In genomic region chr8:114956377-114957168, GRCm38 (mm10) we compare ENCODE assay signal across 24 mouse cellular contexts.
DNase-seq lines count a peak whose midpoint lies in the region; ATAC-seq and TF ChIP-seq lines count a peak whose summit lies in the region.
"Had no signal": no experiment of that assay in that cellular context is flagged by ENCODE, and none has a peak within 500 bp of the region (broad histone marks: within the 10 kb centered on the region; RNA-seq: fewer than 3 reads in every experiment).

No protein-coding gene starts in this region.

- H3K9ac ChIP-seq in kidney, postnatal 0 days (ENCODE audit: low read depth, low read length), result no peak overlapping the region
- H3K9ac ChIP-seq in lung, postnatal 0 days (replicated peaks; ENCODE audit: low read depth), result no peak overlapping the region
- H3K9ac ChIP-seq in limb, embryonic 13.5 days, result no peak overlapping the region
- H3K9ac ChIP-seq in stomach, postnatal 0 days (ENCODE audit: low read length), result no peak overlapping the region
- no peak overlapping the region for H3K9ac ChIP-seq in neural tube, embryonic 15.5 days (replicated peaks)
- H3K9ac ChIP-seq: heart, embryonic 12.5 days; hindbrain, embryonic 12.5 days; liver, embryonic 14.5 days had no signal

- H3K9me3 ChIP-seq in kidney, postnatal 0 days (replicated peaks; ENCODE audit: low read length), result no peaks in the 10 kb centered on the region
- no peaks in the 10 kb centered on the region for H3K9me3 ChIP-seq in lung, postnatal 0 days (ENCODE audit: low read length)
- no peaks in the 10 kb centered on the region for H3K9me3 ChIP-seq in limb, embryonic 13.5 days
- H3K9me3 ChIP-seq in stomach, postnatal 0 days (ENCODE audit: control insufficient read depth, low read length), result no peaks in the 10 kb centered on the region
- H3K9me3 ChIP-seq in neural tube, embryonic 15.5 days (replicated peaks), result no peaks in the 10 kb centered on the region
- H3K9me3 ChIP-seq: hindbrain, embryonic 12.5 days; midbrain, embryonic 10.5 days had no signal

- no peak overlapping the region for H3K4me3 ChIP-seq in kidney, postnatal 0 days (replicated peaks; ENCODE audit: low read depth, low read length)
- no peak overlapping the region for H3K4me3 ChIP-seq in kidney, adult 2 months (ENCODE audit: insufficient read depth, low read depth, low read length)
- no peak overlapping the region for H3K4me3 ChIP-seq in lung, postnatal 0 days (ENCODE audit: low read depth, low read length)
- H3K4me3 ChIP-seq in lung, adult 2 months (replicated peaks; ENCODE audit: extremely low read depth, low read depth, low read length), result no peak overlapping the region
- H3K4me3 ChIP-seq in limb, embryonic 13.5 days, result no peak overlapping the region
- H3K4me3 ChIP-seq in stomach, postnatal 0 days (ENCODE audit: low read depth, low read length), result no peak overlapping the region
- no peak overlapping the region for H3K4me3 ChIP-seq in neural tube, embryonic 15.5 days (replicated peaks)
- H3K4me3 ChIP-seq: heart, embryonic 12.5 days; hindbrain, embryonic 12.5 days; midbrain, embryonic 10.5 days had no signal

- H3K27me3 ChIP-seq in kidney, postnatal 0 days (ENCODE audit: insufficient read depth, low read length), result no peaks in the 10 kb centered on the region
- H3K27me3 ChIP-seq in kidney, adult 2 months (replicated peaks; ENCODE audit: control insufficient read depth, insufficient read depth, low read length), result no peaks in the 10 kb centered on the region
- no peaks in the 10 kb centered on the region for H3K27me3 ChIP-seq in lung, postnatal 0 days (replicated peaks; ENCODE audit: insufficient read depth, low read length)
- H3K27me3 ChIP-seq in limb, embryonic 13.5 days, result peaks cover 16% of the 10 kb centered on the region
- no peaks in the 10 kb centered on the region for H3K27me3 ChIP-seq in stomach, postnatal 0 days (ENCODE audit: control insufficient read depth, insufficient read depth, low read length)
- H3K27me3 ChIP-seq in neural tube, embryonic 15.5 days (replicated peaks), result no peaks in the 10 kb centered on the region
- H3K27me3 ChIP-seq: heart, embryonic 12.5 days; hindbrain, embryonic 12.5 days; Patski had no signal

- no peak overlapping the region for H3K27ac ChIP-seq in kidney, postnatal 0 days
- H3K27ac ChIP-seq in kidney, adult 2 months (ENCODE audit: insufficient read depth, low read depth, low read length), result no peak overlapping the region
- no peak overlapping the region for H3K27ac ChIP-seq in lung, postnatal 0 days (ENCODE audit: low read length)
- H3K27ac ChIP-seq in limb, embryonic 13.5 days, result 0 out of 2 replicates have a peak overlapping the region, but pooled peaks have one; percentile 33
- H3K27ac ChIP-seq in stomach, postnatal 0 days (replicated peaks), result no peak overlapping the region
- H3K27ac ChIP-seq in neural tube, embryonic 15.5 days (replicated peaks), result no peak overlapping the region
- H3K27ac ChIP-seq: hindbrain, embryonic 12.5 days; liver, embryonic 14.5 days; macrophage; midbrain, embryonic 10.5 days had no signal

- DNase-seq in kidney, postnatal 0 days (ENCODE audit: low spot score), result peak; percentile 84
- DNase-seq in kidney, adult 2 months, result no peak
- DNase-seq in lung, postnatal 0 days (ENCODE audit: low spot score), result peak; percentile 45
- DNase-seq in lung, adult 2 months, result no peak
- no peak for DNase-seq in stomach, postnatal 0 days (ENCODE audit: low spot score)
- DNase-seq in ovary, postnatal 36 days (ENCODE audit: low spot score), result no peak
- DNase-seq: adrenal gland, adult 8-10 months; cerebellum, adult 8-10 months; heart, adult 11 months; heart, postnatal 14 days; left cerebral cortex, postnatal 4 days; retina, postnatal 1 day; right cerebral cortex, postnatal 4 days; thymus, adult 18-20 months; thymus, postnatal 4 days had no signal

- no peak for ATAC-seq in kidney, postnatal 0 days (replicated peaks; ENCODE audit: low FRiP score, low read depth)
- ATAC-seq in lung, postnatal 0 days, result no peak; the same call in 1 of the 2 replicates
- ATAC-seq in limb, embryonic 13.5 days (ENCODE audit: low FRiP score, low read depth), result 0 out of 2 replicates have a peak, but pooled peaks have one; percentile 25
- ATAC-seq in stomach, postnatal 0 days (ENCODE audit: low FRiP score, low TSS enrichment), result peak; percentile 45; the same call in 1 of the 2 replicates
- ATAC-seq in neural tube, embryonic 15.5 days (ENCODE audit: low FRiP score), result no peak
- ATAC-seq: forebrain, embryonic 16.5 days; Patski had no signal

- no peak for TF ChIP-seq EP300 in lung, postnatal 0 days (IDR thresholded peaks at IDR 0.05)
- no peak for TF ChIP-seq EP300 in stomach, postnatal 0 days (optimal IDR thresholded peaks at IDR 0.05)

- TF ChIP-seq CTCF in kidney, postnatal 0 days (IDR thresholded peaks at IDR 0.05; ENCODE audit: low read depth), result no peak
- TF ChIP-seq CTCF in kidney, adult 2 months (conservative IDR thresholded peaks at IDR 0.05; ENCODE audit: insufficient read depth, insufficient read length, low read depth, low read length), result no peak
- TF ChIP-seq CTCF in lung, postnatal 0 days (IDR thresholded peaks at IDR 0.05), result no peak
- no peak for TF ChIP-seq CTCF in lung, adult 2 months (IDR thresholded peaks at IDR 0.05; ENCODE audit: insufficient read depth, low read length)
- TF ChIP-seq CTCF in stomach, postnatal 0 days (IDR thresholded peaks at IDR 0.05; ENCODE audit: low read depth), result no peak

- TF ChIP-seq POLR2A in kidney, adult 2 months (IDR thresholded peaks at IDR 0.05; ENCODE audit: low read depth, low read length), result no peak
- no peak for TF ChIP-seq POLR2A in lung, adult 2 months (IDR thresholded peaks at IDR 0.05; ENCODE audit: borderline replicate concordance, extremely low read depth, low read depth, low read length)

- H3K4me2 ChIP-seq in kidney, postnatal 0 days (ENCODE audit: low read length), result no peak overlapping the region
- no peak overlapping the region for H3K4me2 ChIP-seq in lung, postnatal 0 days (replicated peaks; ENCODE audit: low read depth, low read length)
- H3K4me2 ChIP-seq in limb, embryonic 13.5 days (replicated peaks), result no peak overlapping the region
- H3K4me2 ChIP-seq in stomach, postnatal 0 days (replicated peaks; ENCODE audit: low read depth), result no peak overlapping the region
- H3K4me2 ChIP-seq in neural tube, embryonic 15.5 days, result no peak overlapping the region
- H3K4me2 ChIP-seq: heart, embryonic 12.5 days; hindbrain, embryonic 12.5 days had no signal

- H3K4me1 ChIP-seq in kidney, postnatal 0 days (replicated peaks; ENCODE audit: insufficient read depth, low read length), result peaks cover 4% of the 10 kb centered on the region
- H3K4me1 ChIP-seq in kidney, adult 2 months (ENCODE audit: control insufficient read depth, insufficient read depth, low read length), result no peaks in the 10 kb centered on the region
- no peaks in the 10 kb centered on the region for H3K4me1 ChIP-seq in lung, postnatal 0 days (ENCODE audit: insufficient read depth, low read depth, low read length)
- no peaks in the 10 kb centered on the region for H3K4me1 ChIP-seq in lung, adult 2 months (ENCODE audit: control insufficient read depth, insufficient read depth, low read length)
- peaks cover 15% of the 10 kb centered on the region for H3K4me1 ChIP-seq in limb, embryonic 13.5 days
- no peaks in the 10 kb centered on the region for H3K4me1 ChIP-seq in stomach, postnatal 0 days (replicated peaks; ENCODE audit: control insufficient read depth, insufficient read depth)
- no peaks in the 10 kb centered on the region for H3K4me1 ChIP-seq in neural tube, embryonic 15.5 days
- H3K4me1 ChIP-seq: hindbrain, embryonic 12.5 days; midbrain, embryonic 10.5 days had no signal

- no peaks in the 10 kb centered on the region for H3K36me3 ChIP-seq in kidney, postnatal 0 days (ENCODE audit: insufficient read depth, low read length)
- no peaks in the 10 kb centered on the region for H3K36me3 ChIP-seq in kidney, adult 2 months (ENCODE audit: control insufficient read depth, insufficient read depth, low read length)
- H3K36me3 ChIP-seq in lung, postnatal 0 days (ENCODE audit: insufficient read depth, low read length), result no peaks in the 10 kb centered on the region
- no peaks in the 10 kb centered on the region for H3K36me3 ChIP-seq in limb, embryonic 13.5 days
- H3K36me3 ChIP-seq in stomach, postnatal 0 days (ENCODE audit: control insufficient read depth, insufficient read depth, low read length), result no peaks in the 10 kb centered on the region
- no peaks in the 10 kb centered on the region for H3K36me3 ChIP-seq in neural tube, embryonic 15.5 days
- H3K36me3 ChIP-seq: heart, embryonic 12.5 days; hindbrain, embryonic 12.5 days; midbrain, embryonic 10.5 days had no signal

- WGBS in kidney, postnatal 0 days, result 29% methylated on average over 8 of the region's 8 CpGs
- WGBS in kidney, adult 2 months, result 64% methylated on average over 8 of the region's 8 CpGs
- WGBS in lung, postnatal 0 days, result 48% methylated on average over 8 of the region's 8 CpGs
- WGBS in lung, adult 2 months, result 70% methylated on average over 8 of the region's 8 CpGs
- 43% methylated on average over 7 of the region's 8 CpGs for WGBS in limb, embryonic 13.5 days
- 33% methylated on average over 8 of the region's 8 CpGs for WGBS in stomach, postnatal 0 days
- WGBS in neural tube, embryonic 15.5 days, result 71% methylated on average over 8 of the region's 8 CpGs

Comparison
In these comparisons a context has a peak if more than half of its experiments do, and no peak if none do; other contexts are left out.
1. DNase-seq: peak in kidney, postnatal 0 days (single experiment) and lung, postnatal 0 days (single experiment); none in kidney, adult 2 months (single experiment), lung, adult 2 months (single experiment), stomach, postnatal 0 days (single experiment) and ovary, postnatal 36 days (single experiment).
2. ATAC-seq: peak in limb, embryonic 13.5 days (single experiment) and stomach, postnatal 0 days (single experiment); none in kidney, postnatal 0 days (single experiment), lung, postnatal 0 days (single experiment) and neural tube, embryonic 15.5 days (single experiment).